Mouse (Mus musculus) lung, embryonic 15.5 days (tissue): ENCODE results near the gene Sh3kbp1. TPM values are rescaled to one million over a fixed set of nuclear protein-coding genes. Genes with fewer than 3 reads are reported as not detected.

Source experiments
- ATAC-seq: fragments of 200-750 bp; cut with Nextera tagmentation; 2 replicates; pipeline ENCODE4 v1.8.0; 2017; ENCODE audit warnings: moderate number of reproducible peaks, borderline replicate concordance; ENCODE audit not compliant: low FRiP score, low TSS enrichment; ENCODE audit errors: extremely low read depth
- H3K27ac ChIP-seq: fragments of 300-500 bp; sonication (generic); 2 replicates; pipeline ENCODE4 v1.5.1; 2015; ENCODE audit warnings: moderate library complexity, mild to moderate bottlenecking, inconsistent platforms
- H3K27me3 ChIP-seq: fragments of 300-500 bp; sonication (generic); 2 replicates; pipeline ENCODE4 v1.6.1; 2015; ENCODE audit warnings: inconsistent platforms
- H3K36me3 ChIP-seq: fragments of 300-500 bp; sonication (generic); 2 replicates; pipeline ENCODE4 v1.6.1; 2015; ENCODE audit warnings: inconsistent platforms
- H3K4me1 ChIP-seq: fragments of 300-500 bp; sonication (generic); 2 replicates; pipeline ENCODE4 v1.6.1; 2015; ENCODE audit warnings: inconsistent platforms
- H3K4me2 ChIP-seq: fragments of 300-500 bp; sonication (generic); 2 replicates; pipeline ENCODE4 v1.6.1; 2015; ENCODE audit warnings: inconsistent platforms, mild to moderate bottlenecking, moderate library complexity
- H3K4me3 ChIP-seq: fragments of 300-500 bp; sonication (generic); 2 replicates; pipeline ENCODE4 v1.5.1; 2015; ENCODE audit warnings: mild to moderate bottlenecking, inconsistent platforms
- H3K9ac ChIP-seq: fragments of 300-500 bp; sonication (generic); 2 replicates; pipeline ENCODE4 v1.6.1; 2015; ENCODE audit warnings: inconsistent platforms
- H3K9me3 ChIP-seq: fragments of 300-500 bp; sonication (generic); 2 replicates; pipeline ENCODE4 v1.6.1; 2016; ENCODE audit warnings: inconsistent platforms
- WGBS: fragments of 180-500 bp; shearing (Covaris S2); methylation state at CpG from one replicate; pipeline ENCODE4 v1.1.7; 2015; 5-methylcytosine and 5-hydroxymethylcytosine counted together
- polyA plus RNA-seq: library from polyadenylated mRNA; unstranded; fragments of >200 nt; fragmentation: Nextera tagmentation; extraction: Ambion mirVana; gene quantifications from 2 replicates; pipeline ENCODE4 v1.2.1, GENCODE M21; 2015

Gene Sh3kbp1
- polyA plus RNA-seq, 1 experiment from 2014 or later, result 36.9 TPM

DNA sequence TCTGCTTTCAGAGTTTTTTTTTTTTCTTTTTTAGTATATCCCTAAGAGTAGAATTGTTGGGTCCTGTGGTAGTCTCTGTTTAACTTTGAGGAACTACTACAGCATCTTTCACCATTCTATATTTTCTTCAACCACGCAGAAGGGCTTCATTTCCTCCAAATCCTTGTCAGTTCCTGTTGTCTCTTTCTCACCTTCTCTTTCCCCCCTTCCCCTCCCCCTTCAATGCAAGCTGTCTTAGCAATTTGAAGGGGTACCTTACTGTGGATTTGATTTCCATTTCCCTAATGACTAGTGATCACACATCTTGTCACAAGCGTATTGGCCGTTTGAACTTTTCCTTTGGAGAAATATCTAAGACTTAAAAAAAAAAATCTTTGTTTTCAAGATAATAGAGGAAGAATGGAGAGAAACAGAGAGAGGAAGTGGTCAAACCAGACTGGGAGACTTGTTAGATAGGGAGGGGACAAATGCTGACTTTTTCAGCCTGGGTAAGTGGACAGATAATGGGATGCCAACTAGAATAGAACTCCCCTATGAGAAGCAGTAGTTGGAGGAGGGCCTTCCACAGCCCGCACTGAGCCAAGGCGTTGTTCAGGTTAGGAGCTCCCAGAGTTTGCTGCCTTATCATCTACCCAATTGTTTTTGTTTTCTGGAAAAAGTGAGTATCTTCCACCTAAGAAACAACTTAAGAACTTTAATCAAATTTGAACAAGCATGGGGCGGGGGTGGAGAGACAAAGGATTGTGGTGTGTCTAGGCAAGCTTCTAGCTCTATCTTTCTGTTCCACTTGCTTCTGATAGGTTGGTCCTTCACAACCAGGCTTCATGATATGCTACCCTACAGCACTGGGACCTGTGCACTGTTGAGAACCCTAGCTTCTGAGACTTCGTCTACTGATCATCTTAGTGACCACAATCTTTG is 130.1 kb downstream of the Sh3kbp1 start:
- Histone ChIP-seq H3K4me2 (no peak overlapping the region), H3K9ac (no peak overlapping the region), H3K27ac (no peak overlapping the region), H3K4me3 (no peak overlapping the region), H3K27me3 (no peaks in the 10 kb centered on the region), H3K36me3 (no peaks in the 10 kb centered on the region), H3K4me1 (no peaks in the 10 kb centered on the region), H3K9me3 (no peaks in the 10 kb centered on the region)
- ATAC-seq, result no peak
- 77% methylated on average over 7 of the region's 7 CpGs for WGBS

DNA sequence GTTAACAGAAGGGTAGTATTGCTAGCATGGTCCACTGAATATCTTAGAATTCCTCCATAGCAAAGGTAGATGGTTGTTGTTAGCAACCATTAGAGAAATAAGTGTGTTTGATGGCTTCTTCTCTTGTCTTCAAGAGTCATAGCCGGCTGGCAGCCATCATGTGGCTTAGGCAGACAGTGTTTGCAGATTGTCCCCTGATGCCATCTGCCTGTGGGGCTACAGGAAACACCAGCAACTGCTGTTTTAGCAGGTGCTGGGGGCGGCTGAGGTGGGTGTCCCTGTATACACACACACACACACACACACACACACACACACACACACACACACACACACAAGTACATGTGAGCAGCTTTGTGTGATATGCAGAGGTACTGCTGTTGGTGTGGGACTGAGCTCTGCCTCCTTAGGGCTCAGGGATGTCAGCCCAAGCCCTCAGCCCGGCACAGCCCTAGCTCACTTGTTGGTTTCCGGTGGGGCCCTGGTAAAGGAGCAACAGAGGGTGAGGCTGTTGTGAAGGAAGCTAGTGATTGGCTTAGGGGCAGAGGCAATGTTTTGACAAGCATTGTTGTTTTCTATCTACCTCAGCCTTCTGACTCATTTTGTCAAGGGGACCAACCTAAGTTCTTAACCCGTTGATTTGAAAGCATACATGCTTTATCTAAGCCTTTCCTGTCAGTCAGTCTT is 130.9 kb downstream of the Sh3kbp1 start:
- WGBS, result 75% methylated on average over 5 of the region's 5 CpGs
- H3K4me3 ChIP-seq, result no peak overlapping the region
- H3K27me3 ChIP-seq, result no peaks in the 10 kb centered on the region
- no peak overlapping the region for H3K9ac ChIP-seq
- no peak overlapping the region for H3K27ac ChIP-seq
- H3K4me1 ChIP-seq, result no peaks in the 10 kb centered on the region
- no peak overlapping the region for H3K4me2 ChIP-seq
- no peaks in the 10 kb centered on the region for H3K9me3 ChIP-seq
- H3K36me3 ChIP-seq, result no peaks in the 10 kb centered on the region
- no peak for ATAC-seq

DNA sequence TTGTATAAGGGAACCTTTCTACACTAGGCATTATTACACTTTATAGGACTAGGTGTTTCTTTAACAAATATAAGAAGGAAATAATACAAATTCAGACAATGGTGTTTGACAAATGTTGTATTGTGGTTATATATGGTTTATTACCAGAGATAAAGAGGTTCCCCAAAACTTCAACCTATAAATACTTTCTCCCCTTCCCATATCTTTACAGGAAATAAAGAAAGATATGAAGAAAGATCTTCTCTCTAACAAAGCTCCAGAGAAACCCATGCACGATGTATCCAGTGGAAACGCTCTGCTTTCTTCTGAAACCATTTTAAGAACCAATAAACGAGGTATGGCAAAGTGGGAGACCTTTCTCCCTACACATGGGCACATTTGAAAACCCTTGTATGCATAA is 136.7 kb downstream of the Sh3kbp1 start:
- no peak overlapping the region for H3K4me3 ChIP-seq
- H3K9ac ChIP-seq, result no peak overlapping the region
- ATAC-seq, result no peak
- H3K4me2 ChIP-seq, result no peak overlapping the region
- 88% methylated on average over 3 of the region's 3 CpGs for WGBS
- H3K27me3 ChIP-seq, result no peaks in the 10 kb centered on the region; the same call in 1 of the 2 replicates
- no peaks in the 10 kb centered on the region for H3K9me3 ChIP-seq
- no peaks in the 10 kb centered on the region for H3K36me3 ChIP-seq
- no peak overlapping the region for H3K27ac ChIP-seq
- H3K4me1 ChIP-seq, result no peaks in the 10 kb centered on the region

DNA sequence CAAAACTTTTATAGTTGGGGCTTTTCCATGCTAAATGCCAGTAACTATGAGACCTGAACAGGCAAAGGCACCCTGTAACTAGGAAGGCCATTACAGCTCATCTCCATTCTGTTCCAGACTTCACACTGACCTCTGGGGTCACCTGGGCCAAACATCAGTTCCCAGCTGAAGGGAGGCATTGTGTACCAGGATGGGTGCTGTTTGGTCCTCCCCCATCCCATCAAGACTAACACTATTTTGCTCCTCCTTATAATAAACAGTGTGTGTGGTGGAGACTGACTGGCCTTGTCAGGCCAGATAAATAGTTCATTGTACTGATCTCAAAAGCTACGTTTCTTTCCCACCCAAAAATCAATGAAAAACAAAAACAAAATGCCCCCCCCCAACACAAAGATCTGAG is 138.8 kb downstream of the Sh3kbp1 start:
- no peak overlapping the region for H3K4me3 ChIP-seq
- H3K4me1 ChIP-seq, result no peaks in the 10 kb centered on the region
- 40% methylated on average over 1 of the region's 1 CpGs for WGBS
- no peak for ATAC-seq
- no peaks in the 10 kb centered on the region for H3K9me3 ChIP-seq
- no peaks in the 10 kb centered on the region; the same call in 1 of the 2 replicates for H3K27me3 ChIP-seq
- H3K4me2 ChIP-seq, result no peak overlapping the region
- H3K27ac ChIP-seq, result no peak overlapping the region
- no peaks in the 10 kb centered on the region for H3K36me3 ChIP-seq
- no peak overlapping the region for H3K9ac ChIP-seq

DNA sequence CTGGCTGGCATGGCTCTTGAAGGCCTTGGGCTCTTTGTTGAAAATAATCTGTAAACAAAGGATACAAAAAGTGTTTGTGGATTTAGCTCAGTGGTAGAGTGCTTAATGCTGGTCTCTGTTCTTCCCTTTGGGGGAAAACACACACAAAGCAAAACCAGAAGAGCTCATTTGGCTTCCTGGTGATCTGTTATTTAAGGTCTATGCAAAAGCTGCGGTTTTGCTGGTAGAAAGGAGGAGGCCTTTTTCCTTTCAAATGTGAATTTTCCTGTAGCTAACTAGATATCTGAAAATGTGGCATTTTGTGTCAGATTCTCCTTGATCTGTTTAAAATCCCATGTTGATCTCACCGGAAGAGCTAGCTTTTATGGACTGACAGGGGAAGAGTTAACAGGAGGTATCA is 141.9 kb downstream of the Sh3kbp1 start:
- no peak overlapping the region for H3K9ac ChIP-seq
- no peak overlapping the region for H3K4me2 ChIP-seq
- H3K4me3 ChIP-seq, result no peak overlapping the region
- no peaks in the 10 kb centered on the region for H3K9me3 ChIP-seq
- no peaks in the 10 kb centered on the region for H3K36me3 ChIP-seq
- 72% methylated on average over 2 of the region's 2 CpGs for WGBS
- H3K27ac ChIP-seq, result no peak overlapping the region
- H3K27me3 ChIP-seq, result no peaks in the 10 kb centered on the region; the same call in 1 of the 2 replicates
- no peak for ATAC-seq
- H3K4me1 ChIP-seq, result no peaks in the 10 kb centered on the region

DNA sequence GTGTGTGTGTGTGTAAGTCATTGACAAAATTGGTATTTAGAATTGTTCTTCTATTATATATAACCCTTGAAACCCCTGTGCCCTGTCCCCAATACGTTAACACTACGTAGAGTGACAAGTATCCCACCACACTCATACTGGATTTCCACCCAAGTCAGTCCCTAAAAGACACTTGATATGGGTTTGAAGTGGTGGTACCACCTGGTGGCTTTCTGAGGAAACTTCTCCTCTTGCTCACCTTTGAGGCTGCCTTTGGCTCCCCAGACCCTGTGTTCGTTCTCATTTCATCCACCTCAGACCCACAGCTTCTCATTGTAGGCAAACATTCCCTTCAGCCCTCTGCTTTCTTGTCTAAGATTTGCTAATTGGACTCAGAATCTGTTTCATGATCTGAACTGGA is 142.7 kb downstream of the Sh3kbp1 start:
- no peaks in the 10 kb centered on the region for H3K9me3 ChIP-seq
- no peak for ATAC-seq

DNA sequence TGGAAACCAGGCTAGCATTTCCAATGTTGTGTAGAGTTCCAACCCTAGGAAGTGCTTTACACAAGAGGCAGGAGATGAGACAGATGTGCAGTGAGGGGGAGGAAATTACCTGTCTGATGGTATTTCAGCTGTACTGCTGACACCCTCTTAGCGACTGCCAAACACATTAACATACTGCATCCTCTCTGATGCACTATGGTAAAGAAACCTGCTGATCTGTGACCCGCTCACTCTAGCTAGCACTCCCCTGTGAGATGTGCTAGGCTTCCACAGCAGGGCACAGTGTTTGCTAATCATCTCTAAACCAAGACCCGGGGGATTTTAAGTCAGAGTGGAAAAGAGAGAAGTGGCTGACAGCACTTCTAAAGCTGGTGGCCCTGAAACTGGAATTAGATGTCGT is 145.1 kb downstream of the Sh3kbp1 start:
- Histone ChIP-seq H3K9me3 (no peaks in the 10 kb centered on the region), H3K27me3 (no peaks in the 10 kb centered on the region; the same call in 1 of the 2 replicates), H3K4me2 (no peak overlapping the region), H3K27ac (no peak overlapping the region), H3K4me1 (no peaks in the 10 kb centered on the region), H3K36me3 (no peaks in the 10 kb centered on the region), H3K4me3 (no peak overlapping the region), H3K9ac (no peak overlapping the region)
- 58% methylated on average over 4 of the region's 4 CpGs for WGBS
- ATAC-seq, result no peak

More for the DNA sequence above, 142.7 kb downstream of the Sh3kbp1 start:
- Histone ChIP-seq H3K27ac (no peak overlapping the region), H3K4me3 (no peak overlapping the region), H3K4me2 (no peak overlapping the region), H3K36me3 (no peaks in the 10 kb centered on the region), H3K9ac (no peak overlapping the region), H3K4me1 (no peaks in the 10 kb centered on the region), H3K27me3 (no peaks in the 10 kb centered on the region; the same call in 1 of the 2 replicates)
- 73% methylated on average over 3 of the region's 3 CpGs for WGBS

DNA sequence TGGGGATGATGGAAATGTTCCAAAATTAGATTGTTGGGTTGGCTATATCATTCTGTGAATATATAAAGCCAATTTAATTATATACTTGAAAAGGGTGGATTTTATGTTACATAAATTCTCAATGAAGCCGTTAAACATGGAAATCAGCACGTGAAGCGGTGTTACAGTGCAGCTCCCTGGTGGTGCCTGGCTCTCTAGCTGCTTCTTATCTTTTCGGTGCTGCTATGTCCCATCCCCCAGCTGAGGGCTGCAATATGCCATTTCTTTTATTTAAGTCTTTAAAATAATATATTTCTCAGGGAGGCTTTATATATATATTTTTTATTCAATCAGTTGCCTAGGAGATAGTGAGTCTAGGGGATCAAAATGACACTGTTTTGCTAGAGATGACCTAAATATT is 148.0 kb downstream of the Sh3kbp1 start:
- no peak for ATAC-seq
- Histone ChIP-seq H3K27me3 (no peaks in the 10 kb centered on the region), H3K9me3 (no peaks in the 10 kb centered on the region), H3K36me3 (no peaks in the 10 kb centered on the region), H3K4me2 (no peak overlapping the region), H3K27ac (no peak overlapping the region), H3K4me1 (no peaks in the 10 kb centered on the region), H3K4me3 (no peak overlapping the region), H3K9ac (no peak overlapping the region)
- WGBS, result 72% methylated on average over 4 of the region's 4 CpGs

DNA sequence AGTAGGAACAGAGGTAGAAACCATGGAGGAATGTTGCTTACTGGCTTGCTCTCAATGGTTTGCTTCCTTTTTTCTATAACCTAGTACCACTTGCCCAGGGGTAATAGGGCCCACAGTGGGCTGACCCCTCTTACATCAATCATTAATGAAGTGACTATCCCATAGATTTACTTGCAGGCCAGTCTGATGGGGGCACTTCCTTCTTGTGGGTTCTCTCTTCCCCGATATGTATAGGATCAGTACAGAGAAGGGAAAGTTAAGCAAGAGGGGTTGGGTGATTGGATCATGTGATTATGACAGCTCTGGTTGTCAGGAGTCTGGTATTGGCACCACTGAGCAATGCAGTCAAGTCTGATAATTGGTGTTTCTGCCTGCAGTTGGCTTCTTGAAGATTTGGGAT is 151.7 kb downstream of the Sh3kbp1 start:
- Histone ChIP-seq H3K27ac (no peak overlapping the region), H3K4me3 (no peak overlapping the region), H3K27me3 (no peaks in the 10 kb centered on the region), H3K4me2 (no peak overlapping the region), H3K4me1 (no peaks in the 10 kb centered on the region), H3K36me3 (no peaks in the 10 kb centered on the region), H3K9me3 (no peaks in the 10 kb centered on the region), H3K9ac (no peak overlapping the region)
- ATAC-seq, result no peak
- WGBS, result 80% methylated on average over 1 of the region's 1 CpGs

DNA sequence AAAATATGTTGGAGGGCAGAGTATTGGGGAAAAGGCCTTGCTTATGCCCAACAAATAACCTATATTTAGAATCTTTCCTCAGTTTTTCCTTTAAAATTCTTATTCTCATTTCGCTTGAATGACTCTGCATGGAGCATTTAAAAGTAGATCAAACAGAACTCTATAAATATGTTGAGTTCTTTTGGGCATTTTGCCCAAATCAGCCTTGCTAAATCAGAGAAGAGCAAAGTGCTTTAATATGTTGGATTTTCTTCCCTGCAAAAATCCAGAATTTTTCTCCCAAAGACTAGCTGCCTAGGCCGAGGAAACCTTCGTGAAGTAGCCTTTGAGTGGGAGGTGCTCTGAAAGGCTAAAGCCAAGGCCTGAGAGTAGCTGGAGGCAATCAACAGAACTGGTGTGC is 163.4 kb downstream of the Sh3kbp1 start:
- Histone ChIP-seq H3K9me3 (no peaks in the 10 kb centered on the region), H3K27me3 (0 out of 2 replicates have a peak, but pooled peaks cover 5% of the 10 kb centered on the region), H3K4me1 (no peaks in the 10 kb centered on the region), H3K9ac (no peak overlapping the region), H3K4me2 (no peak overlapping the region), H3K27ac (no peak overlapping the region), H3K4me3 (no peak overlapping the region), H3K36me3 (no peaks in the 10 kb centered on the region)
- no peak for ATAC-seq
- WGBS, result 31% methylated on average over 3 of the region's 3 CpGs

DNA sequence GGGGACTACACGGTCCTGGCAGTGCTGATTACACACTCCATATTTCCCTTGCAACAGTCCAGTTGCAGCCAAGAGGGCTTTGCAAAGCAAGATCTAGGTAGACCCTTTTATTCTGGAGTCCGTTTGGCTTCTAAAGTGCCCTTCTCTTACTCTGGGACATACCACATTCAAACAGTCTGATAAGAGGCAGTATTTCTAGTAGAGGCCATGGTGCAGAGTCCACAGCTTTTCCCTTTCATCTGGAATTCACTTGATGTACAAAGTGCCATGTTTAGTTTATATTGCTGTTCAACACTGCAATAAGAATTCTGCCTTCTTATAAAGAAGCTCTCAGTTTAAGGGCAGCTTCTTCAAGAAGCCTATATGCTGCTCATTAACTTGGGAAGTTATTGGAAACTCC is 168.5 kb downstream of the Sh3kbp1 start:
- Histone ChIP-seq H3K4me1 (no peaks in the 10 kb centered on the region), H3K4me2 (no peak overlapping the region), H3K9me3 (no peaks in the 10 kb centered on the region), H3K4me3 (no peak overlapping the region), H3K36me3 (no peaks in the 10 kb centered on the region), H3K27ac (no peak overlapping the region), H3K27me3 (peaks cover 10% of the 10 kb centered on the region; the same call in 1 of the 2 replicates), H3K9ac (no peak overlapping the region)
- 38% methylated on average over 2 of the region's 2 CpGs for WGBS
- no peak for ATAC-seq

DNA sequence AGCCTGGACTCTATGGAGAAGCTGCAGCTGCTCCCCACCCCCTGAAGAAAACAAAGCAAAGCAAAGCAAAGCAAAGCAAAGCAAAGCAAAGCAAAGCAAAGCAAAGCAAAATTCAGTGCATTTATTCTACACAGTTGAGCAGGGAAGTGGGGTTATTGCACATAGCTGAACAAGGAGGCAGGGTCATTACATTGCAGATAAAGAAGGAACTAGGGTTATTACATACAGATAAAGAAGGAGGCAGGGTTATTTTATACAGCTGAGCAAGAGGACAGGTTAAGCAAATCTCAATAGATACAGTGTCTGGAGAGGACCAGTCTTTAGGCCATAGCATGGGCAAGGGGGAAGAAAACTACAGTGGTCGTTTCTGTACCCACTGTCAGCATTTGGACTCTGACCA is 177.3 kb downstream of the Sh3kbp1 start:
- Histone ChIP-seq H3K27me3 (peaks cover 3% of the 10 kb centered on the region; the same call in 1 of the 2 replicates), H3K4me3 (no peak overlapping the region), H3K36me3 (no peaks in the 10 kb centered on the region), H3K4me1 (no peaks in the 10 kb centered on the region), H3K27ac (no peak overlapping the region), H3K4me2 (no peak overlapping the region), H3K9me3 (no peaks in the 10 kb centered on the region), H3K9ac (no peak overlapping the region)
- whole genome bisulfite sequencing, result 82% methylated on average over 1 of the region's 1 CpGs
- ATAC-seq, result no peak
